Mouse (Mus musculus) G1E (cell line): ENCODE data around the gene Plin5.

Source experiments
- CTCF ChIP-seq: IDR thresholded peaks from 2 replicates; pipeline ENCODE4 v1.5.1; 2012; ENCODE audit warnings: low read depth, low read length, inconsistent platforms, mixed read lengths
- GATA2 ChIP-seq: IDR thresholded peaks from 2 replicates; pipeline ENCODE4 v1.6.1; 2012; ENCODE audit warnings: low read depth, low read length, inconsistent platforms, borderline replicate concordance

DNA sequence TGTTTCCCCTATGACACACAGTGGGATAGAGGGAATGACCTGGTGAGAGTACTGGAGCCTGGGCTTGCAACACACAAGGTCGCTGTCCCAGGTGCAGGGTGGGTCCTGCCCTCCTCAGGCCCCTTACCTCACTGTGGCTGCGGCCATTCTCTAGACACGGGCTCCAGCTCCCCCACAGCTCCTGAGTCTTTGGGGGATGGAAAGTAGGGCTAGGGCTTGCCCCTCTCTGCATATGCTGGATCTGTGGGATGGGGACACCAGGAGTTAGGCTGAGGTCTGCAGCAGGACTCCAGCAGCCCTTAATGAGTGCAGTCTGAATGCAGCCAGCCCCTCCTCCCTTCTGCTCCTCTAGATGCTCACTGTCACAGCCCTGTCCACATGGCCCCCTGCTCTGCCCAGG is 4.7 kb downstream of the Plin5 start:
- TF ChIP-seq CTCF (no peak), GATA2 (no peak)
